Mouse (Mus musculus) limb, embryonic 13.5 days (tissue): ENCODE measurements around the gene Nop14. TPM values are rescaled to one million over a fixed set of nuclear protein-coding genes. Genes with fewer than 3 reads are reported as not detected.

Experiments used
- ATAC-seq: fragments of 200-750 bp; cut with Nextera tagmentation; 2 replicates; pipeline ENCODE4 v1.8.0; 2017; ENCODE audit warnings: low read depth, moderate number of reproducible peaks, moderate TSS enrichment; ENCODE audit not compliant: low FRiP score
- H3K27ac ChIP-seq: fragments of 300-500 bp; sonication (generic); 2 replicates; pipeline ENCODE4 v1.5.1; 2015; ENCODE audit warnings: inconsistent platforms, mild to moderate bottlenecking, moderate library complexity
- H3K27me3 ChIP-seq: fragments of 300-500 bp; sonication (generic); 2 replicates; pipeline ENCODE4 v1.6.1; 2015; ENCODE audit warnings: mild to moderate bottlenecking, inconsistent platforms
- H3K36me3 ChIP-seq: fragments of 300-500 bp; sonication (generic); 2 replicates; pipeline ENCODE4 v1.6.1; 2015; ENCODE audit warnings: inconsistent platforms, mild to moderate bottlenecking, moderate library complexity
- H3K4me1 ChIP-seq: fragments of 300-500 bp; sonication (generic); 2 replicates; pipeline ENCODE4 v1.6.1; 2015; ENCODE audit warnings: inconsistent platforms
- H3K4me2 ChIP-seq: fragments of 300-500 bp; sonication (generic); replicated peaks from 2 replicates; pipeline ENCODE4 v1.6.1; 2015; ENCODE audit warnings: inconsistent platforms, mild to moderate bottlenecking, moderate library complexity
- H3K4me3 ChIP-seq: fragments of 300-500 bp; sonication (generic); 2 replicates; pipeline ENCODE4 v1.5.1; 2015; ENCODE audit warnings: moderate library complexity, mild to moderate bottlenecking, inconsistent platforms
- H3K9ac ChIP-seq: fragments of 300-500 bp; sonication (generic); 2 replicates; pipeline ENCODE4 v1.6.1; 2015; ENCODE audit warnings: mild to moderate bottlenecking, inconsistent platforms
- H3K9me3 ChIP-seq: fragments of 300-500 bp; sonication (generic); 2 replicates; pipeline ENCODE4 v1.6.1; 2016; ENCODE audit warnings: inconsistent platforms
- WGBS: fragments of 180-500 bp; shearing (Covaris S2); methylation state at CpG from one replicate; pipeline ENCODE4 v1.1.7; 2015; 5-methylcytosine and 5-hydroxymethylcytosine counted together
- polyA plus RNA-seq: library from polyadenylated mRNA; unstranded; fragments of >200 nt; fragmentation: Nextera tagmentation; extraction: Ambion mirVana; gene quantifications from 2 replicates; pipeline ENCODE4 v1.2.1, GENCODE M21; 2015

Gene Nop14
- polyA plus RNA-seq = 29.0 and 31.1 TPM in 2 replicates

DNA sequence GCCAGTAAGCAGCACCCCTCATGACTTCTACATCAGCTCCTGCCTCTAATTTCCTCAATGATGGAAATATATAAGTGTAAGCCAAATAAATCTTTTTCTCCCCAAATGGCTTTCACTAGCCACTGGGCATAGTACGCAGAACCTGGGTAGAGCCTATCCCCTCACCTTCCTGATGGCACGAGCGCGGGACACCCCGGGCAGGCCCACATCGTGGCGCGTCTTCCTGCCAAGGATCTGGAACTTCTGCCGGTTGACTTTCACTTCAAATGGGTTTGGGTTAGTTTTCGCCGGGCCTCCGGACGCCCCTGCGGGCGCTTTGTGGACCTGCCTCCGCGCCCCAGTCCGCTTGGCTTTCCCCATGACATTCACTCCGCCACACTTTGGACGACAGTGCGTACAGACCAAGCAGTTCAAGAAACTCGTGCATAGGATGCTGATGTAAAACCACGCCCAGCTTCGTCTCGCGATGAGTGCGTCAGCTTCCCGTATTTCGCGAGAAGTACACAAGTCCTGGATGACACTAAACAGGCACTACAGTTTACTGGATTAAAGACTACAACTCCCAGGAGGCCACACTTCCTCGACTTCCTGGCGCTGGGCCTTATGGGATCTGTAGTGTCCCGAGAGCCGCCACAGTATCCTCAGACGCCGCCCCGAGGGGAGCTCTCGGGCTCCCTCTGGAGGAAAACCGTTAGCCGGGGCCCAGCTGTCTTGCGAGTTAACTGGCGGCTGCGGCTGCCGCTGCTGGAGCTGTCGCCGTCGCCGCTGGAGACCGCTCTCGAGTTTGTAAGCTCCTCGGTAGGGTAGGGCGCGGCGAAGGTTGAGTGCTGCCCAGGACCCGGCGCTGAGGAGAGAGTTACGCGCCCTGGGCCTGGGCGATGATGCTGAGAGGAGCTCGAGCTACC lies at the start of gene Nop14, which contains the start of gene Grk4:
Nop14 (minus strand) TSS at position 463 of the 905 bp plus-strand sequence.
Grk4 (plus strand) TSS at position 694 of the 905 bp plus-strand sequence.
- Histone ChIP-seq H3K36me3 (peaks cover 23% of the 10 kb centered on the region), H3K4me1 (peaks cover 17% of the 10 kb centered on the region), H3K4me3 (peak within 1 kb of the TSS; percentile 77), H3K9me3 (no peaks in the 10 kb centered on the region), H3K27ac (peak within 1 kb of the TSS; percentile 84), H3K27me3 (no peaks in the 10 kb centered on the region), H3K4me2 (peak within 1 kb of the TSS; percentile 83), H3K9ac (peak within 1 kb of the TSS; percentile 78)
- WGBS = under 1% methylated on average over 60 of the region's 60 CpGs
- peak; percentile 100 for ATAC-seq

DNA sequence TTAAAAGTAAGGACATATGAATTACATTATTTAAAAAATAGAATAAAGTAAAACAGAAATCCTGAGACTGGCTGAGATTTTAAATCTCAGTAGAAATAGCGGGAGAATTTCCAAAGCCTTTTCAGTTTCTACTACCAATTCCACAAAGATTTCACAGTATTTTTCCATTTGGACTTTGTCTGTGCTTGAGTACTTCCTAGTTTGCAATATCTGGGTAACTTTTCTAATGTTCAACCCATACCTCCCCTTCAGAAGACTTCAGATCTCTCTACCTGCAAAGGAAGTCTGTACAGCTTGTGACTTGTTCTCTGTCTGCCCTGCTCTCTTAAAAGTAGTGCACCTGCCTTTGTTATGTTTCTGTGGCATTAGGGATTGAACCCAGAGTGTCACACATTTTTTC lies 48.5 kb upstream of the Nop14 start:
- WGBS = 88% methylated on average over 1 of the region's 1 CpGs
- Histone ChIP-seq H3K36me3 (no peaks in the 10 kb centered on the region), H3K4me2 (no peak overlapping the region), H3K4me1 (no peaks in the 10 kb centered on the region), H3K4me3 (no peak overlapping the region), H3K9ac (no peak overlapping the region), H3K27me3 (no peaks in the 10 kb centered on the region), H3K27ac (no peak overlapping the region), H3K9me3 (no peaks in the 10 kb centered on the region)
- no peak for ATAC-seq

DNA sequence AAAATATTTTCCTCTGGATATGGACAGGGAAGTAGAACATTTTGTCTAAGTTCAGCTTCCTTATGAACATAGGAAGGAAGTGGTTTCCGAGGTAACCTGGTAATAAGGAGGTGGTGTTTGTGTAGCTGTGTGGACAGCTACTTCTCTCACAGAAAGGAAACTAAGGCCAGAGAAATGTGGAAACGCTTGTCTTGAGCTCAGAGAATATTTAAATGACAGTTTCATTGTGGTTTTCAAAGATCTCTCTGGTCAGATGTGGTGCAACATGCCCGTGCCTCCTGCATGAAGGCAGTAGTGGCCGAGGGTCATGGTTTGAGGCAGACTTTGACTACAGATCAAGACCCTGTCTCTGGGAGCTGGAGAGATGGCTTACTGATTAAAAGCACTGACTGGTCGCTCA lies 35.6 kb upstream of the Nop14 start:
- no peak overlapping the region for H3K27ac ChIP-seq
- H3K4me3 ChIP-seq = no peak overlapping the region
- no peaks in the 10 kb centered on the region for H3K27me3 ChIP-seq
- no peaks in the 10 kb centered on the region for H3K9me3 ChIP-seq
- 77% methylated on average over 5 of the region's 5 CpGs for WGBS
- no peak overlapping the region for H3K4me2 ChIP-seq
- no peaks in the 10 kb centered on the region for H3K36me3 ChIP-seq
- no peaks in the 10 kb centered on the region for H3K4me1 ChIP-seq
- ATAC-seq = no peak
- H3K9ac ChIP-seq = no peak overlapping the region

DNA sequence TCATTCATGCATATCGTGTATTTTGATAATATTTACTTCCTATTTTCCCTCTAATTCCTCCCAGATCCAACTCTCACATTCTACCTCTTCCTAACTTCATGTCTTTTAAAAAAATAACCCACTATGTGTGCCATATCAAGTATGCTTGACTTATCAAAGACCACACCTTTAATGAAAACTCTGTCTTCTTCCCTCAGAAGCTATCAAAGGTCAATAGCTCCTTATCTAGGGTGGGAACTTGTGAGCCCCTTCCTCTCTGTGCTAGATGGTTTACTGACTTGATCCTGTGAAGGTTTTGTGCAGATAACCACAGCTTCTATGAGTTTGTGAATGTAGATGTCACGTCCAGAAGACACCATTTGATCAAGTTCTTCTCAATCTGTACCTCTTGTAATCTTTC lies 32.8 kb upstream of the Nop14 start:
- H3K4me2 ChIP-seq = no peak overlapping the region
- H3K4me3 ChIP-seq = no peak overlapping the region
- H3K27me3 ChIP-seq = no peaks in the 10 kb centered on the region
- no peaks in the 10 kb centered on the region for H3K9me3 ChIP-seq
- H3K4me1 ChIP-seq = no peaks in the 10 kb centered on the region
- no peak overlapping the region for H3K9ac ChIP-seq
- H3K27ac ChIP-seq = no peak overlapping the region
- no peak for ATAC-seq
- WGBS = 54% methylated on average over 2 of the region's 2 CpGs
- no peaks in the 10 kb centered on the region for H3K36me3 ChIP-seq

DNA sequence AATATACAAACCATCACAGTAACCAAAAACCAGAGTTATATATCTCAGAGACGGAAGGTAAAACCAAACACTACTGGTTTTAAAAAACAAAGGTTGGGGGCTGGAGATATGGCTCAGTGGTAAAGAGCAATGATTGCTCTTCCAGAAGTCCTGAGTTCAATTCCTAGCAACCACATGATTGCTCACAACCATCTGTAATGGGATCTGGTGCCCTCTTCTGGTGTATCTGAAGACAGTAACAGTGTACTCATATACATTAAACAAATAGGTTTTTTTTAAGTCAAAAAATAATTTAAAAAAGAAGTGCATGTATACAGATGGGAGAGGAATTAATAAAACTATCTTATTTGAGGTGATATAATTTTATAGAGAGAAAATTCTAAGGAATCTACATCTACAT lies 29.9 kb upstream of the Nop14 start:
- Histone ChIP-seq H3K36me3 (no peaks in the 10 kb centered on the region), H3K27me3 (no peaks in the 10 kb centered on the region), H3K9ac (no peak overlapping the region), H3K4me3 (no peak overlapping the region), H3K4me1 (no peaks in the 10 kb centered on the region), H3K4me2 (no peak overlapping the region), H3K9me3 (no peaks in the 10 kb centered on the region), H3K27ac (no peak overlapping the region)
- 89% methylated on average over 1 of the region's 1 CpGs for WGBS
- ATAC-seq = no peak

DNA sequence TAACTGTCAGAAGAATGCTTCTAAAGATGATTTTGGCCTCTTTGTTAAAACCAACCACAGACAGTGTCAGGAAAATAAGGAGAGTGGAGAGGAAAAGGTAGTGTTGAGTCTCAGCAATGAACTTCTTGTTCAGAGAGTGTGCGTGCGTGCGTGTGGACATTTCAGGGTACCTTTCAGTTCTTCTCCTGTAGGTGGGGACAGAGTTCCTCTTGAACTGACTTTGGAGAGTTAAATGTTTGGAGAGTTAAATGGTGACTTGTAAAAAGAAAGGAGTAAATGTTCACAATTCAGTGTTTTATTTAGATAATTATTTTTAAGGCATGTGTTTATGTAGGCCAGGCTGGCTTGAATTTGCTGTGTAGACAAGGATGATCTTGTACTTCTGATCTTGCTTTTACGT lies 10.3 kb upstream of the Nop14 start:
- no peaks in the 10 kb centered on the region for H3K4me1 ChIP-seq
- peaks cover 11% of the 10 kb centered on the region for H3K36me3 ChIP-seq
- no peak overlapping the region for H3K27ac ChIP-seq
- H3K9ac ChIP-seq = no peak overlapping the region
- H3K9me3 ChIP-seq = no peaks in the 10 kb centered on the region
- 76% methylated on average over 4 of the region's 4 CpGs for WGBS
- H3K4me2 ChIP-seq = no peak overlapping the region
- no peak for ATAC-seq
- no peak overlapping the region for H3K4me3 ChIP-seq
- no peaks in the 10 kb centered on the region for H3K27me3 ChIP-seq

DNA sequence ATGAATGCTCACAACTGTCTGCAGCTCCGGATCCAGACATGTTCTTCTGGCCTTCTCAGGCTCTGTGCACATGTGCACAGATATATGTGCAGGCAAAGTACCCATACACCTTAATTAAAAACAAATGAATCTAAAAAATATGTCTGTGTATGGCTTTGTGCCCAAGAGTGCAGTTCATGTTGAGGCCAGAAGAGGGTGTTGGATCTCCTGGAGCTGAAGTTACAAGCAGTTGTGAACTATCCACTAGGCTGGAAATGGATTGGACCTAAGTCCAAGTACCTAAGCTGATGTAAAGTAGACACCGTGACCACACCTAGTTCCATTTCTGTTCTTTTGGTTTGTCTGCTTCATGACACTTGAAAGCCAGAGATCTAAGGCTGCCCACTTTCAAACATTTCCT lies 9.5 kb upstream of the Nop14 start:
- Histone ChIP-seq H3K27ac (no peak overlapping the region), H3K4me2 (no peak overlapping the region), H3K4me3 (no peak overlapping the region), H3K9me3 (no peaks in the 10 kb centered on the region), H3K9ac (no peak overlapping the region), H3K27me3 (no peaks in the 10 kb centered on the region), H3K4me1 (no peaks in the 10 kb centered on the region), H3K36me3 (peaks cover 14% of the 10 kb centered on the region)
- ATAC-seq = no peak
- WGBS = 80% methylated on average over 2 of the region's 2 CpGs

DNA sequence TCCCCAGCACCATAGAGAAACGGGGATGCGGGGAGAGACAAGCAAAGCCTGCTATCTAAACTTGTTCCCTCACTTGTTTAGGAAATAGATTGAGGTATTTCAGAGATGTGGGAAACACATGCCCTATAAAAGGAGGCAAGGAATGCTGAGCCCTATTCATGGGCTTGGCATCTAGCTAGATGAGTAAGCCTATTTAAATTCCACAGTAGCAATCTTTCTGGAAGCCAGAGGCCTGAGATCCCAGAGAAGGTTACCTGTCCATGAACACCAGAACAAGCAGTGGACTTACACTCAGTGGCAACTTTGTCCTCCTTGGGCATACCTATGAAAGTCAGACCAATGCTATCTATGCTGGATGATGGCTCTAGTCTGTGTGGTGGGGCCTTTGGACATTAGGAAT lies 3.3 kb upstream of the Nop14 start:
- Histone ChIP-seq H3K9ac (0 out of 2 replicates have a peak overlapping the region, but pooled peaks have one; percentile 26), H3K9me3 (no peaks in the 10 kb centered on the region), H3K4me3 (no peak overlapping the region), H3K27ac (no peak overlapping the region), H3K36me3 (0 out of 2 replicates have a peak, but pooled peaks cover 4% of the 10 kb centered on the region), H3K27me3 (no peaks in the 10 kb centered on the region), H3K4me2 (no peak overlapping the region), H3K4me1 (peaks cover 17% of the 10 kb centered on the region)
- no peak for ATAC-seq
- 85% methylated on average over 2 of the region's 2 CpGs for WGBS

DNA sequence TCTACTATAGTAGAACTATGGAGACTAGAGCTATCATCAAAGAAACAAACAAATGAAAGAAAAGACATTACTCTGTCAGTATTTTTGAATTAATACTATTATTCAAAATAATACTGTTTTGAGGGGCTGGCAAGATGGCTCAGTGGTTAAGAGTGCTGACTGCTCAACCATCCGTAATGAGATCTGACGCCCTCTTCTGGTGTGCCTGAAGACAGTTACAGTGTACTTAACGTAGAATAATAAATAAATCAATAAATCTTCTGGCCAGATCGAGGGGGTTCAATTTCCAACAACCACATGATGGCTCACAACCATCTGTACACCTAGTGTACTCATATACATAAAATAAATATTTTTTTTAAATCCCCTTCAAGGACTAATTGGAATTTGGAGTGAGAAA lies 2.0 kb upstream of the Nop14 start:
- peaks cover 11% of the 10 kb centered on the region for H3K36me3 ChIP-seq
- H3K27me3 ChIP-seq = no peaks in the 10 kb centered on the region
- no peak overlapping the region for H3K4me2 ChIP-seq
- no peak overlapping the region for H3K4me3 ChIP-seq
- peaks cover 17% of the 10 kb centered on the region for H3K4me1 ChIP-seq
- 83% methylated on average over 4 of the region's 4 CpGs for WGBS
- no peak for ATAC-seq
- no peaks in the 10 kb centered on the region for H3K9me3 ChIP-seq
- H3K27ac ChIP-seq = no peak overlapping the region
- H3K9ac ChIP-seq = no peak overlapping the region

DNA sequence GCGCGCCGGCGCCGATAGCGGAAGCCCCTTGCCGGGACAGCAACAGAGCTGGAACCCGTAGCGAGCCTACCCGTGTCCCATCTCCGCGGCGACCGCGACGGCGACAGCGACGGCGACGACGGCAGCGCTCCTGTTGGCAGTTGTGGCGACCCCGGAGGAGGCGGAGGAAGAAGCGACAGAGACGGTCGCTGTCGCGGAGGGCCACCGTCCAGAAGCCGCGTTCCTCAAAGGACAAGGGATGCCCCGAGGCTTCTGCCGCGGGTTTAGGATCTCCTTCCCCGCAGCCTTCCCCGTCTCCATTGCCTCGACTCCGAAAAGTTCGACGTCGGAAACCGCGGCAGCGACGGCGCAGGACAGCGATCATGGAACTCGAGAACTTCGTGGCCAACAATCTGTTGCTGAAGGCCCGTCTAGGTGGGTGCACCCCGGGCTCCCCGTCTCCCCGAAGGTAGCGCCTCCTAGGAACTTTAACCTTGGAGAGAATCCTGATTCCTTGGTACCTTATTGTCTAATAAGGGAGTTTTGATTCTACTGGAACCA lies 713 bp upstream of the Nop14 start:
- Histone ChIP-seq H3K27me3 (no peaks in the 10 kb centered on the region), H3K4me2 (peak overlapping the region; percentile 83), H3K9ac (peak overlapping the region; percentile 78), H3K36me3 (peaks cover 21% of the 10 kb centered on the region), H3K27ac (peak overlapping the region; percentile 84), H3K4me3 (peak overlapping the region; percentile 77), H3K4me1 (peaks cover 17% of the 10 kb centered on the region), H3K9me3 (no peaks in the 10 kb centered on the region)
- under 1% methylated on average over 57 of the region's 57 CpGs for whole genome bisulfite sequencing
- 0 out of 2 replicates have a peak, but pooled peaks have one; percentile 0 for ATAC-seq

DNA sequence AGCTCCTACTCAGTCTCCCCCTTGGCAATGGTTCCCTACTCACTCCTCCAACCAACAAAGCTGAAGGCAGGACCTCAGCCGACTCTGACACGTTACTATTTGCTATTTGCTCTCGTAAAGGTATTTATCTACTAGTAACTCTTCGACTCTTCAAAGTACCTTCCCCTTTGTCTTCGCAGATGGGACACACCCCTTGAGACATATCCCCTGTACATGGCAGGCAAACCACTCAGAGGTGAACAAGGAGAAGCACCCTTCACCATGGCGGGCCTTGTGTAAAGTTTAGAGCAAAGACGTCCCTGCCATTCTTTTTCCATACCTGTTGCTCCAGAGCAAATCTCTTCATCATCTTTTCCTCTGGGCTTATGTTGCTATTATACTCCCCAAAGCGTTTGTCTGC lies 2.4 kb downstream of the Nop14 start:
- H3K27ac ChIP-seq = no peak overlapping the region
- H3K27me3 ChIP-seq = no peaks in the 10 kb centered on the region
- no peak overlapping the region for H3K4me2 ChIP-seq
- no peaks in the 10 kb centered on the region for H3K9me3 ChIP-seq
- no peak overlapping the region for H3K9ac ChIP-seq
- H3K4me1 ChIP-seq = peaks cover 10% of the 10 kb centered on the region
- ATAC-seq = no peak
- H3K36me3 ChIP-seq = peaks cover 47% of the 10 kb centered on the region
- WGBS = 94% methylated on average over 8 of the region's 8 CpGs
- no peak overlapping the region for H3K4me3 ChIP-seq

DNA sequence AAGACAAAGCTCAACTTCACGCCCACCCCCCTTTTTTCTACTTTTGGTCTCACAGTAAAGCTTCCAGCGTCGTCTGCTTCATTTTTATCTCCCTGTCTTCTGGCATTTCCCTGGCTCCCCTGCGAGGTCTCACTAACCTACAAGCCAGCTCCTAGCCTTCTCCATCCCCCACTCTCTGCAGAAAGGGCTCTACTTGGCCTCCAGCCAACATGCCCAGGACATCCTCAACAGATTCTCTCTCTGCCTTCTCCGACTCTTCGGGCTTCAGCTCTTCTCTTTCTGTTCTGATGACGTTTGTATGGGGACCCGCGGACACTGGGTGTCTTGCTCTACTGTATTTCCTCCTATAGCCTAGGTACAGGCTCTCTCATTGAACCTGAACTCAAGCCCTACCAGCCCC lies 5.1 kb downstream of the Nop14 start:
- Histone ChIP-seq H3K4me1 (peaks cover 6% of the 10 kb centered on the region), H3K4me2 (no peak overlapping the region), H3K36me3 (peaks cover 74% of the 10 kb centered on the region), H3K9me3 (no peaks in the 10 kb centered on the region), H3K4me3 (no peak overlapping the region), H3K9ac (no peak overlapping the region), H3K27ac (no peak overlapping the region), H3K27me3 (no peaks in the 10 kb centered on the region)
- ATAC-seq = no peak
- 88% methylated on average over 9 of the region's 9 CpGs for WGBS
